Mouse (Mus musculus): ENCODE results near the gene Eif4ebp2. TPM values are rescaled to one million over a fixed set of nuclear protein-coding genes. Genes with fewer than 3 reads are reported as not detected.
A peak's percentile ranks its signal among the peaks of the same experiment; 100 is the strongest.
"Not testable (repeated sequence)": the region's sequence is repeated elsewhere in the genome, so short reads cannot be mapped to it uniquely, and the experiment has no call there.

The Eif4ebp2 gene
- polyA plus RNA-seq, 2 experiments from 2014 or later = 26.8 to 33.6 TPM

GRCm38 (mm10) chr10:61465009-61465408 lies 12.5 kb upstream of the Eif4ebp2 start:
- no peak for ATAC-seq

- no peak for ATAC-seq
Observed at GRCm38 (mm10) chr10:61457182-61457581, 4.7 kb upstream of the Eif4ebp2 start.

GRCm38 (mm10) chr10:61453171-61453570 lies 710 bp upstream of the Eif4ebp2 start:
- ATAC-seq = not testable (repeated sequence)

GRCm38 (mm10) chr10:61451931-61452617 lies 387 bp downstream of the Eif4ebp2 start:
- ATAC-seq = peak; percentile 7

GRCm38 (mm10) chr10:61451463-61451930 lies 964 bp downstream of the Eif4ebp2 start:
- peak; percentile 70 for ATAC-seq

- ATAC-seq = no peak
Observed at GRCm38 (mm10) chr10:61448834-61449233, 3.6 kb downstream of the Eif4ebp2 start.

- no peak for ATAC-seq
Observed at GRCm38 (mm10) chr10:61447581-61448353, 4.7 kb downstream of the Eif4ebp2 start.

GRCm38 (mm10) chr10:61445016-61445415 lies 7.4 kb downstream of the Eif4ebp2 start:
- no peak for ATAC-seq

- ATAC-seq = no peak
Observed at GRCm38 (mm10) chr10:61443876-61444275, 8.6 kb downstream of the Eif4ebp2 start.

GRCm38 (mm10) chr10:61443456-61443855 lies 9.0 kb downstream of the Eif4ebp2 start:
- ATAC-seq = no peak

- no peak for ATAC-seq
Observed at GRCm38 (mm10) chr10:61440202-61440800, 12.2 kb downstream of the Eif4ebp2 start.

- no peak for ATAC-seq
Observed at GRCm38 (mm10) chr10:61431375-61431774, 21.1 kb downstream of the Eif4ebp2 start.

GRCm38 (mm10) chr10:61429043-61429442 lies 23.4 kb downstream of the Eif4ebp2 start:
- ATAC-seq = no peak

- no peak for ATAC-seq
Observed at GRCm38 (mm10) chr10:61428416-61428815, 24.0 kb downstream of the Eif4ebp2 start.

GRCm38 (mm10) chr10:61427951-61428350 lies 24.5 kb downstream of the Eif4ebp2 start:
- ATAC-seq = no peak

GRCm38 (mm10) chr10:61426251-61426757 lies 26.2 kb downstream of the Eif4ebp2 start:
- no peak for ATAC-seq

GRCm38 (mm10) chr10:61425047-61425446 lies 27.4 kb downstream of the Eif4ebp2 start:
- no peak for ATAC-seq

GRCm38 (mm10) chr10:61424500-61424899 lies 28.0 kb downstream of the Eif4ebp2 start:
- no peak for ATAC-seq

- ATAC-seq = no peak
Observed at GRCm38 (mm10) chr10:61423289-61423688, 29.2 kb downstream of the Eif4ebp2 start.

- ATAC-seq = no peak
Observed at GRCm38 (mm10) chr10:61422861-61423260, 29.6 kb downstream of the Eif4ebp2 start.

GRCm38 (mm10) chr10:61420011-61420410 lies 32.5 kb downstream of the Eif4ebp2 start:
- no peak for ATAC-seq

- ATAC-seq = no peak
Observed at GRCm38 (mm10) chr10:61419146-61419545, 33.3 kb downstream of the Eif4ebp2 start.
